Mouse (Mus musculus) cerebellum, adult 2 months (tissue): ENCODE data around the gene H2-Ob.

ENCODE experiments used
- CTCF ChIP-seq: fragments of 200-500 bp; IDR thresholded peaks from 2 replicates; pipeline ENCODE4 v1.5.1; 2011; ENCODE audit warnings: low read depth, mild to moderate bottlenecking, control low read depth, low read length, moderate library complexity, borderline replicate concordance; ENCODE audit not compliant: insufficient read depth
- POLR2A ChIP-seq: fragments of 200-500 bp; IDR thresholded peaks from 2 replicates; pipeline ENCODE4 v1.6.1; 2011; ENCODE audit warnings: low read length, control low read depth, borderline replicate concordance; ENCODE audit not compliant: insufficient read depth

- TF ChIP-seq CTCF (no peak), POLR2A (no peak)
Measured at GRCm38 (mm10) chr17:34268262-34268661, 29.6 kb downstream of the H2-Ob start.
